Mouse (Mus musculus) subcutaneous adipose tissue, adult 2 months (tissue): ENCODE measurements around the gene Cldn3. TPM values are rescaled to one million over a fixed set of nuclear protein-coding genes. Genes with fewer than 3 reads are reported as not detected.

Source experiments
- polyA plus RNA-seq: library from polyadenylated mRNA; depleted of rRNA; stranded (reverse); fragments of >200 nt; gene quantifications from 2 replicates; pipeline ENCODE4 v1.2.3, GENCODE M21; 2012; ENCODE audit warnings: low replicate concordance; rRNA removed

Cldn3 gene
- 0.53 and 154 TPM in 2 replicates for polyA plus RNA-seq

DNA sequence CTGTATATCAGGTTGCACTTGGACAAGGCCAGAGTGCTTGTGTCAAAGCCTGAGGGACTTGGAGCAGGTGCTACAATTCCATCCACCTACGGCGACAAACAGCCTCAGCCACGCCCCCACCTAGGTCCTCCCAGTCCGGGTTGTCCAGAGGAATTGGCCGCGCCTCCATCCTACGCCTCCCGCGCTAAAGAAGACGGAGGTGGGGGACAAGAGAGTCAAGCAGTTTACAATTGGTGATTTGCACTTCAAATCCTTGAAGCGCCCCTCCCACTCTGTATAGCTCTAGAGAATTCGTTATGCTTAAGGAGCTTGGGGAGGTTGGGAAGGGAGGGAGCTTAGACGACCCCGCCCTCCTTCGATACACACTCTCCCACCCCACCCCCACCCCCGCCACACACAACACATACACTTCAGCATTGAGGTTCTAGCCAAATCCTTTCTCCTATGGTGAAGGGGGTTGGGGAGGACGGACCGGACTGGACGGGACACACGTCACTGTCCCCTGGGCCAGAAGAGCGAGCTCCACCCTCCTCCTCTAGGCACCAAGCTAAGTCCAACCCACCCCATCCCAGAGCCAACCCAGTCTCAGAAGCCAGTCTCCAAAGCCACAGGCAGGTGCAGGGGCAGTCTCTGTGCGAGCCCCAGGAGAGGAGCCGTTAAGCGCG lies at the start of gene Cldn3:
Gene Cldn3 (plus strand): TSS at position 582 of the 665 bp plus-strand sequence.

DNA sequence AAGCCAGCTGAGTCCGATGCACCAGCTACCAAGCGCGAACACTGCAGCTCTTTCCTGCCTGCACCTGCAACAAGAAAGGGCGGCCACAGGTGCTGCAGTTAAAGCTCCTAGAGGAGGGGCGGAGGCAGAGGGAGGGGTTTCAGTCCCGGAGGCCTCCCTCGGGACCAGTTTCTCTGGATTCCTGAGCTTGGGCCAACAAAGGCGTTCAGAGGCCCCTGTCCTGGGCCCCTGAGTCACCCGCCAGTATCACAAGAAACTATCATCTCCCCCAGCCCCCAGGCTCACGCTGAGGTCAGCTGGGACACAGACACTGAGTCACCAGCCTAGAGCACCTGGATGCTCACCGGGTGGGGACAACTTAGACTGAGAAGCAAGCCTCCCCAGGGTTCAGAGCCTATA lies 39.2 kb upstream of the Cldn3 start, which contains the start of gene Cldn4:
Gene Cldn4 (minus strand): TSS at position 78 of the 399 bp plus-strand sequence.

DNA sequence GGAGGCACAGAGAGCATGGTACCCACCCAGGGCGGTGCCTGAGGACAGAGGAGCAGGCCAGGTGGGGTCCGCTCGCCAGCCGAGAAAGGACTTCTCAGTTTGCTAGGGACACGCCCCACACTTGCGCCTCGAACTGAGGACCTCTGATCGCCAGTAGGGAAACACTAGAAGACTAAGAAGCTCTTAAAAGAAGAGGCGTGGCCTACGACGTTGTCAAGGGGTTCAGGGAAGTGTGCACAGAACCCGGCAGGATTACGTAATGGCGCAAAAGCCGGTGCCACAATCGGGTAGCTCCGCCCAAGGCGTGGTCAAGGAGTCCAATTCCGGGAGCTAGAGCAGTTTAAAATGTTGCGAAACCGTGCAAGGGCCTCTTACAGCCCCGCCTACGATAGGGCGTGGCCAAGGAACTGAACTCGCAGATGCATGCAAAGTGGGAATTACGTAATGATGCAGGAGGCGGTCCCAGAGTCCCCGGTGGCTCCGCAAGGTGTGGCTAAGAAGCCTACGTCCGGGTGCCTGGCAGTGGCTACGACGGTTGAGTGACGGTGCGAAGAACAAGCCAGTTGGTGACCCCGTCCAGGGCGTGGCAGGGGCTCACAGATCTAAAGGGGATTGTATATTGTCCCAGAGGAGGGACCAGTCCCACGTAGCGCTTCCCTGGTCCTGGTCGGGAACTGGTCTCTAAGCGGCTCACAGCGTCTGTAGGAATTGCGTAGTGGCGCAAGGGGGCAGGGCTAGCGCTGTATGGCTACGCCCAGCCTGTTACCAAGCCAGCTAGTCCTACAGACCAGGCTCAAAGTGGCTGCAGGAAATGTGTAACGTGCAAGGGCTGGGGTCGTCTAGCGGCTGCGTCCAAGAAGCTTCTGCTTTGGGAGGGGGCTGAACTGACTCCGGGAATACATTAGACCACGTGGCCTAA lies 22.9 kb downstream of the Cldn3 start, which contains the start of gene Abhd11:
Gene Abhd11 (plus strand): TSS at position 482 of the 919 bp plus-strand sequence.

DNA sequence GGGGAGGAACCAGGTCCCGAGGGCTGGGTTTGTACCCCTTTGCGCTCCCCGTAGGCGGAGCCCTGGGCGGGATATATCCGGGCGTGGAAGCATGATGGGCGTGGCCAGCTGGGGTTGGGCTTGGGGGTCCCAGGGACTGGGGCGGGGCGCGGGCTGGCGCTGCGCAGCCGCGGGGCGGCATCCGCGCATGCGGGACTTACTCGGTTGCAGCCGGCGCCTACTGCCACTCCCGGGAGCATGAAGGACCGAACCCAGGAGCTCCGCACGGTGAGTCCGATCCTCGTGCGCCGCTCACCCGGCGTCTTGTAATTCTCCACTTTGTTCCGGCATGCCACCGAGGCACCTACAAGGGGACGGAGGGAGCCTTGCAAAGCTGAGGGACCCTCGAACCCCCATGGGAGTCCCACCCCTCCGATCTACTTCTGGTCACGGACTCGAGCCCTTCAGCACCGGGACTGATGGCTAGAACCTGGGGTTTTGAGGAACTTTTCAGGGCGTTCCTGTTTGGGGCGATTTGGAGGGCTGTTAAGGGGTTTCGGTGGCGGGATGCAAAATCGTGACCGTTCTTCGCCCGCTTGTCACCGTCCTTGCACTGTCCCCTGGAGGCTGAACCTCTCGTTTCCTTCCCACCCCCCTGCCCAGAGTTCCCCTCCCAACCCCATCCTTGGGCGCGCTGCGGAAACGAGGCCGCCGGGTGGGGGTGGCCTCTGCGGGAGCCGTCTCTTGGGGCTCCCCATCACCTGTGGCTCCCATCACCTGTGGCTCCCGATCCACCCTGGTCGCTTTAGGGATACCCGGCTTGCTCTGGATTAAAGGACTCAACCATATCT lies 37.5 kb downstream of the Cldn3 start, which contains the start of gene Stx1a:
Gene Stx1a (plus strand): TSS at position 139 of the 830 bp plus-strand sequence.

Other genes with a start within 250 kb of the Cldn3 start
- 185 and 255 TPM in 2 replicates for gene Eln, start 238.9 kb upstream of the Cldn3 start, polyA plus RNA-seq
- not detected in 2 replicates for gene Tmem270, start 79.5 kb upstream of the Cldn3 start, polyA plus RNA-seq
- gene Cldn13, start 70.7 kb upstream of the Cldn3 start, polyA plus RNA-seq: not detected in 2 replicates
- gene Mettl27, start 53.8 kb upstream of the Cldn3 start, polyA plus RNA-seq: 35.4 and 38.5 TPM in 2 replicates
- gene Cldn4, start 39.3 kb upstream of the Cldn3 start, polyA plus RNA-seq: 0.26 and 41.1 TPM in 2 replicates
- 117 and 142 TPM in 2 replicates for gene Abhd11, start 22.9 kb downstream of the Cldn3 start, polyA plus RNA-seq
- gene Stx1a, start 37.3 kb downstream of the Cldn3 start, polyA plus RNA-seq: 9.5 and 18.6 TPM in 2 replicates
- gene Dnajc30, start 78.0 kb downstream of the Cldn3 start, polyA plus RNA-seq: 29.4 and 30.9 TPM in 2 replicates
- gene Bud23, start 78.7 kb downstream of the Cldn3 start, polyA plus RNA-seq: 42.3 and 66.1 TPM in 2 replicates
- gene Vps37d, start 92.1 kb downstream of the Cldn3 start, polyA plus RNA-seq: 1.4 and 9.3 TPM in 2 replicates
- gene Mlxipl, start 103.7 kb downstream of the Cldn3 start, polyA plus RNA-seq: 112 and 197 TPM in 2 replicates
- gene Tbl2, start 163.4 kb downstream of the Cldn3 start, polyA plus RNA-seq: 16.2 and 19.8 TPM in 2 replicates
- 49.5 and 50.4 TPM in 2 replicates for gene Bcl7b, start 182.1 kb downstream of the Cldn3 start, polyA plus RNA-seq
- gene Baz1b, start 201.1 kb downstream of the Cldn3 start, polyA plus RNA-seq: 23.8 and 40.6 TPM in 2 replicates